ENCODE assay signal across 9 mouse cellular contexts in the genomic region with DNA sequence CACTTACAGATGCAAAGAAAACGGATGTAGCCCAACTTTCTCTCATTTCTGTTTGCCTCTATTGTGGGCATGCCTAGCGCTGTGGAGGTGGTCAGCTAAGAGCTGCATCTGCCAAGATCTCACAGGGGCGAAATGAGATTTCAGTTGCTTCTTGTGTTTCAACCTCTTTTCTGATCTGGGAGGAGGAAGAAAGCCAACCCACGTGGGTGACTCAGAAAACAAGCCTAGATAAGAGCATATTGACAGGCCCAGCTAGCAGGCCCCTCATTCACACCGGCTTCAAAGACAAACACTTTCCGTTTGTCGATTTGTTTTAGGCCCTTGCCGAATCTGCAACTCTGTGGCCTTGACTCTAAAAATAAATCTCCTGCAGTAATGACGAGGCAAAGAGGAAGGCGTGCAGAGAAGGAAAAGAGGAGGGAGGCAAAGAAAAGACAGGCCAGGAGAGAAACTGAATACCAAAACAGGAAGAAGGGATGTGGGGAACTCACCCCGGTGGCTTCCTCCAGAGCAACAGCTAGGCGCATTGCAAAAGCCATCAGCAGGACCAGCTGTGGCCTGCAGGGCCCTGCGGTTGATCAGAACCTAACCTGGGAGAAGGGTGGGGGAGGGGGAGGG.
DNase-seq lines count a peak whose midpoint lies in the region; ATAC-seq and TF ChIP-seq lines count a peak whose summit lies in the region.
"Had no signal": no experiment of that assay in that cellular context is flagged by ENCODE, and none has a peak within 500 bp of the region (broad histone marks: within the 10 kb centered on the region; RNA-seq: fewer than 3 reads in every experiment).

No protein-coding gene starts in this region.

- peak overlapping the region; percentile 10; the same call in 1 of the 2 replicates for H3K4me2 ChIP-seq in heart, embryonic 16.5 days (ENCODE audit: low read depth, low read length)
- no peak overlapping the region for H3K4me2 ChIP-seq in stomach, embryonic 16.5 days (ENCODE audit: low read depth, low read length)

- no peaks in the 10 kb centered on the region; the same call in 1 of the 2 replicates for H3K27me3 ChIP-seq in heart, embryonic 16.5 days (ENCODE audit: control insufficient read depth, insufficient read depth, low read length)
- no peaks in the 10 kb centered on the region; the same call in 1 of the 2 replicates for H3K27me3 ChIP-seq in stomach, embryonic 16.5 days (ENCODE audit: control insufficient read depth, insufficient read depth, low read length)
- H3K27me3 ChIP-seq: Patski had no signal

- no peak overlapping the region for H3K4me3 ChIP-seq in gastrocnemius, adult 2 months
- no peak overlapping the region for H3K4me3 ChIP-seq in heart, embryonic 16.5 days (ENCODE audit: low read length)
- H3K4me3 ChIP-seq in stomach, embryonic 16.5 days (replicated peaks; ENCODE audit: low read length), result no peak overlapping the region

- peak overlapping the region; percentile 38; the same call in 1 of the 2 replicates for H3K27ac ChIP-seq in gastrocnemius, adult 2 months
- H3K27ac ChIP-seq in heart, embryonic 16.5 days (ENCODE audit: low read length), result peak overlapping the region; percentile 68
- H3K27ac ChIP-seq in stomach, embryonic 16.5 days (ENCODE audit: low read length), result peak overlapping the region; percentile 60; the same call in 1 of the 2 replicates

- H3K36me3 ChIP-seq in heart, embryonic 16.5 days (ENCODE audit: control insufficient read depth, insufficient read depth), result no peaks in the 10 kb centered on the region
- H3K36me3 ChIP-seq in stomach, embryonic 16.5 days (ENCODE audit: control insufficient read depth, insufficient read depth, low read length), result no peaks in the 10 kb centered on the region

- 0 out of 2 replicates have a peak, but pooled peaks have one; percentile 37 for ATAC-seq in heart, embryonic 16.5 days (replicated peaks; ENCODE audit: extremely low read depth, insufficient read depth, low FRiP score)
- ATAC-seq in stomach, embryonic 16.5 days (ENCODE audit: insufficient read depth, low FRiP score), result no peak; the same call in 1 of the 2 replicates
- ATAC-seq: Patski had no signal

- peak; percentile 25 for DNase-seq in gastrocnemius, adult 2 months
- DNase-seq in gastrocnemius, postnatal 14 days, result no peak
- peak; percentile 19 for DNase-seq in ovary, adult 18-20 months (ENCODE audit: low spot score)
- DNase-seq in ovary, postnatal 14 days (ENCODE audit: low spot score), result no peak
- DNase-seq in cerebellum, postnatal 4 days (ENCODE audit: low spot score in 2 of 2), result no peak
- no peak for DNase-seq in layer of hippocampus, adult 11-12 months (ENCODE audit: low spot score)

- H3K9ac ChIP-seq in heart, embryonic 16.5 days (ENCODE audit: low read length), result no peak overlapping the region; the same call in 1 of the 2 replicates
- no peak overlapping the region for H3K9ac ChIP-seq in stomach, embryonic 16.5 days (ENCODE audit: low read length)

- 15% methylated on average over 12 of the region's 13 CpGs for WGBS in heart, embryonic 16.5 days
- 19% methylated on average over 13 of the region's 13 CpGs for WGBS in stomach, embryonic 16.5 days

- TF ChIP-seq CTCF in gastrocnemius, adult 2 months (IDR thresholded peaks at IDR 0.05), result no peak

- intact Hi-C loops in gastrocnemius, adult 2 months (cut with DNase I), result no loop called here
- intact Hi-C loops in gastrocnemius, postnatal 14 days (cut with DNase I; ENCODE audit: low total_unique reads), result no loop called here

- peaks cover 10% of the 10 kb centered on the region for H3K4me1 ChIP-seq in heart, embryonic 16.5 days (ENCODE audit: control insufficient read depth, insufficient read depth, low read length)
- H3K4me1 ChIP-seq in stomach, embryonic 16.5 days (ENCODE audit: control insufficient read depth, insufficient read depth, low read length), result no peaks in the 10 kb centered on the region

- no peaks in the 10 kb centered on the region; the same call in 1 of the 2 replicates for H3K9me3 ChIP-seq in heart, embryonic 16.5 days (replicated peaks; ENCODE audit: control insufficient read depth, low read length)
- no peaks in the 10 kb centered on the region for H3K9me3 ChIP-seq in stomach, embryonic 16.5 days (replicated peaks; ENCODE audit: control insufficient read depth, low read length)

Comparison
In these comparisons a context has a peak if more than half of its experiments do, and no peak if none do; other contexts are left out.
1. DNase-seq: peak in gastrocnemius, adult 2 months (single experiment) and ovary, adult 18-20 months (single experiment); none in gastrocnemius, postnatal 14 days (single experiment), ovary, postnatal 14 days (single experiment), cerebellum, postnatal 4 days (0 of 2) and layer of hippocampus, adult 11-12 months (single experiment).
2. Peak in every context shown above with its lines, with median percentiles within 50 percentile points of each other: H3K27ac ChIP-seq.